ENCODE assay signal across 12 mouse cellular contexts in genomic region chr10:20018806-20019205, GRCm38 (mm10).
"Had no signal": no experiment of that assay in that cellular context is flagged by ENCODE, and none has a peak within 500 bp of the region (broad histone marks: within the 10 kb centered on the region; RNA-seq: fewer than 3 reads in every experiment).

No protein-coding gene starts in this region.

- H3K4me3 ChIP-seq: limb, embryonic 15.5 days; liver, embryonic 12.5 days; myocyte; neural tube, embryonic 15.5 days had no signal

- ATAC-seq: liver, embryonic 12.5 days had no signal

- DNase-seq: kidney, adult 9 months; kidney, postnatal 36 days; lung, embryonic 14.5 days; lung, postnatal 10 days; lung, postnatal 4 days; thymus, adult 18-20 months; thymus, postnatal 14 days had no signal

- H3K27ac ChIP-seq: kidney, postnatal 0 days; limb, embryonic 15.5 days; liver, embryonic 12.5 days; neural tube, embryonic 15.5 days had no signal
